Comparison of ENCODE assay signal across 19 mouse cellular contexts in genomic region chr6:72158966-72159764, GRCm38 (mm10).
A peak's percentile ranks its signal among the peaks of the same experiment; 100 is the strongest.
DNase-seq lines count a peak whose midpoint lies in the region; ATAC-seq and TF ChIP-seq lines count a peak whose summit lies in the region.
"Had no signal": no experiment of that assay in that cellular context is flagged by ENCODE, and none has a peak within 500 bp of the region (broad histone marks: within the 10 kb centered on the region; RNA-seq: fewer than 3 reads in every experiment).

No protein-coding gene starts in this region.

- intact Hi-C loops in gastrocnemius, adult 2 months (cut with DNase I): no loop called here

- DNase-seq in gastrocnemius, adult 2 months: no peak
- no peak for DNase-seq in gastrocnemius, postnatal 25 days
- DNase-seq in liver, adult 2 months (ENCODE audit: extremely low read depth, low read depth, low spot score): peak; percentile 92
- no peak for DNase-seq in liver, embryonic 11.5 days (ENCODE audit: low spot score)
- DNase-seq in retina, postnatal 1 day: peak; percentile 20
- DNase-seq in retina, embryonic 14.5 days (ENCODE audit: low spot score): no peak
- DNase-seq in thymus, postnatal 0 days (ENCODE audit: low spot score): no peak
- no peak for DNase-seq in thymus, adult 18-20 months
- DNase-seq: cerebellum, adult 11 months; cerebellum, postnatal 14 days; embryo, embryonic 11 days; right cerebral cortex, adult 18-20 months; thymus, adult 2 months had no signal

- H3K4me2 ChIP-seq in liver, embryonic 11.5 days: no peak overlapping the region
- H3K4me2 ChIP-seq: embryonic facial prominence, embryonic 15.5 days; heart, embryonic 12.5 days; hindbrain, embryonic 14.5 days; intestine, embryonic 15.5 days; lung, embryonic 15.5 days had no signal

- H3K27ac ChIP-seq in gastrocnemius, adult 2 months: peak overlapping the region; percentile 80; the same call in 1 of the 2 replicates
- H3K27ac ChIP-seq in liver, adult 2 months (replicated peaks; ENCODE audit: insufficient read depth, low read depth, low read length): peak overlapping the region; percentile 94
- H3K27ac ChIP-seq in liver, embryonic 11.5 days (ENCODE audit: low read depth, low read length): no peak overlapping the region
- H3K27ac ChIP-seq: embryonic facial prominence, embryonic 15.5 days; hindbrain, embryonic 14.5 days; intestine, embryonic 15.5 days; lung, embryonic 15.5 days had no signal

- ATAC-seq in liver, embryonic 11.5 days (replicated peaks; ENCODE audit: low FRiP score): no peak
- ATAC-seq: forebrain, embryonic 16.5 days; intestine, embryonic 15.5 days had no signal

- no peak for TF ChIP-seq POLR2A in liver, adult 2 months (IDR thresholded peaks at IDR 0.05; ENCODE audit: extremely low read depth, insufficient read depth, low read length)

- TF ChIP-seq CTCF in gastrocnemius, adult 2 months (IDR thresholded peaks at IDR 0.05): peak; percentile 12; the same call in 1 of the 2 replicates
- TF ChIP-seq CTCF in liver, adult 2 months (IDR thresholded peaks at IDR 0.05; ENCODE audit: low read depth, low read length): no peak

- H3K79me2 ChIP-seq in liver, adult 2 months (ENCODE audit: control insufficient read depth, insufficient read depth, low read length): no peaks in the 10 kb centered on the region

- no peak overlapping the region for H3K4me3 ChIP-seq in gastrocnemius, adult 2 months
- H3K4me3 ChIP-seq in liver, adult 2 months (ENCODE audit: insufficient read depth, low read depth, low read length): no peak overlapping the region
- no peak overlapping the region for H3K4me3 ChIP-seq in liver, embryonic 11.5 days (ENCODE audit: low read depth, low read length)
- H3K4me3 ChIP-seq: embryonic facial prominence, embryonic 15.5 days; heart, embryonic 12.5 days; intestine, embryonic 15.5 days; lung, embryonic 15.5 days had no signal

- 0 out of 2 replicates have a peak overlapping the region, but pooled peaks have one; percentile 20 for H3K9ac ChIP-seq in liver, adult 2 months (ENCODE audit: low read depth, low read length)
- H3K9ac ChIP-seq in liver, embryonic 11.5 days (ENCODE audit: low read depth, low read length): no peak overlapping the region
- H3K9ac ChIP-seq: embryonic facial prominence, embryonic 15.5 days; heart, embryonic 12.5 days; hindbrain, embryonic 14.5 days; intestine, embryonic 15.5 days; lung, embryonic 15.5 days had no signal

- no peaks in the 10 kb centered on the region for H3K9me3 ChIP-seq in liver, embryonic 11.5 days (ENCODE audit: control insufficient read depth, low read length)
- H3K9me3 ChIP-seq: embryonic facial prominence, embryonic 15.5 days; heart, embryonic 12.5 days; intestine, embryonic 15.5 days; lung, embryonic 15.5 days had no signal

- 46% methylated on average over 8 of the region's 8 CpGs for WGBS in liver, adult 2 months
- WGBS in liver, embryonic 11.5 days: 84% methylated on average over 8 of the region's 8 CpGs

- H3K36me3 ChIP-seq in liver, adult 2 months (ENCODE audit: control insufficient read depth, insufficient read depth, low read length): peaks cover 10% of the 10 kb centered on the region
- H3K36me3 ChIP-seq in liver, embryonic 11.5 days (ENCODE audit: control insufficient read depth, insufficient read depth, low read length): peaks cover 8% of the 10 kb centered on the region
- H3K36me3 ChIP-seq: intestine, embryonic 15.5 days had no signal

- H3K4me1 ChIP-seq in liver, adult 2 months (ENCODE audit: control insufficient read depth, insufficient read depth, low read length): peaks cover 24% of the 10 kb centered on the region
- H3K4me1 ChIP-seq in liver, embryonic 11.5 days (replicated peaks; ENCODE audit: control insufficient read depth, insufficient read depth, low read length): peaks cover 3% of the 10 kb centered on the region; the same call in 1 of the 2 replicates
- H3K4me1 ChIP-seq: embryonic facial prominence, embryonic 15.5 days; intestine, embryonic 15.5 days had no signal

- H3K27me3 ChIP-seq in liver, adult 2 months (ENCODE audit: control insufficient read depth, insufficient read depth, low read length): no peaks in the 10 kb centered on the region
- no peaks in the 10 kb centered on the region for H3K27me3 ChIP-seq in liver, embryonic 11.5 days (replicated peaks; ENCODE audit: control insufficient read depth, insufficient read depth, low read length)
- H3K27me3 ChIP-seq: embryonic facial prominence, embryonic 15.5 days; heart, embryonic 12.5 days; intestine, embryonic 15.5 days; lung, embryonic 15.5 days had no signal

Comparison
In these comparisons a context has a peak if more than half of its experiments do, and no peak if none do; other contexts are left out.
1. DNase-seq: peak in liver, adult 2 months (single experiment) and retina, postnatal 1 day (single experiment); none in gastrocnemius, adult 2 months (single experiment), gastrocnemius, postnatal 25 days (single experiment), liver, embryonic 11.5 days (single experiment), retina, embryonic 14.5 days (single experiment), thymus, postnatal 0 days (single experiment) and thymus, adult 18-20 months (0 of 2).